Mouse (Mus musculus) spleen, postnatal 14 days (tissue): ENCODE measurements around the gene Trak2.
"Not testable (repeated sequence)": the region's sequence is repeated elsewhere in the genome, so short reads cannot be mapped to it uniquely, and the experiment has no call there.

Experiments
- DNase-seq, 2 experiments: peaks; one replicate each; pipeline ENCODE4 v3.0.0; 2021 to 2022; ENCODE audit warnings: low spot score in 2 of 2

The Trak2 gene

GRCm38 (mm10) chr1:58889826-58890546 lies 83.2 kb downstream of the Trak2 start:
- DNase-seq = no peak

- DNase-seq = no peak
Measured at GRCm38 (mm10) chr1:58885646-58886045, 87.6 kb downstream of the Trak2 start.

DNA sequence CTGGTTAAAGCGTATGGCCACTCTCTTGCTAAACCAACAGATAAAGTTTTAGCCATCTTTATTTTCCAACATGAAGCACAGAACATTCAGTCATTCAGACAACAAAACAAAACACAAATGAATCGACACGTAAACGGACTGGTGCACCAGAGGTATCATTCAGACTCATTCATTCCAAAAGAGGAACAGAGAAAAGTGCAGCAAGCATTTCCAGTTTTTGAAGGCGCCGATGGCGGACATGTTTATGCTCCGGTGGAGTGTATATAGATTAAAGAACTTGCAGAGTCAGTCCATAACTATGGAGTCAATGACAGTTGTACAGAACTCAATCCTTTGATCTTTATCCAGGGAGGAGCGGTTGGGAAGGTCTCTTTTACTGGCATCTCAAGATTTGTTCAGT lies 90.0 kb downstream of the Trak2 start:
- DNase-seq = not testable (repeated sequence)

GRCm38 (mm10) chr1:58879291-58879690 lies 93.9 kb downstream of the Trak2 start:
- DNase-seq = not testable (repeated sequence)

DNA sequence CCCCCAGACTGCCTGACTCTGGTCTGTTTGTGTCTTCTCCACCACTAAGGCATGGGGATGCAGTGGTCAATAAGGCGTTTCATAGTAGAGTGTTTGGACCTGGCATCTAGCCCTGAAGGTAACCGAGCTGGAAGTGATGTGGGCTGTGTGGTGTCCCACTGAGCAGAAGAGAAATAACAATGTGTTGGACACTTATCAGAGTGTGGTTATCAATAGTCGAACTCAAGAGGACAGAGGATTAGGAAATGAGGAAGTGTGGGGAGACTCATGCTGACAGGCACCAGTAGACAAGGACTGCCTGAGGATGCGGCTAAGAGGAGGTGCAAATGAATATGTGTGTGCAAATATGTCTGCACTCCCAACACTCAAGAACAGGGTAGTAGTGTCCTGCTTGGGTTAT lies 96.7 kb downstream of the Trak2 start:
- DNase-seq = not testable (repeated sequence)

DNA sequence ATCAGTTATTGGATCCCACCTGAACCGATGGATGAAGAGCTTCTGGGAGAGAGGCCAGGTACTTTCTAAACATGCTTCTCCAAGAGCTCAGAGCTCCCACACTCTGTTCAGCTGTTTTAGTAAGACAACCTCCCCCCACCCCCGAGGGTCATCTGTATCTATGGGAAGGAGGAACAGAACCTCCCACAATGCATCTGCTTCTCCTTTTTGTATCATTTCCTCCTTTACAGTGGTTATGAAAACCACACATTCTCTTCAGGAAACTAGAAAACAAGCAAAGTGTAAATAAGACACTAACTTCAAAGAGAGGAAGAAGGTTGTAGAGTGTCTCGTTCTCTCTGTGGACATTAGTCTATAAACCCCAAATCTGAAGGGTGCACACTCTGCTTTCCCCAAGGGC lies 112.6 kb downstream of the Trak2 start:
- DNase-seq = not testable (repeated sequence)

- not testable (repeated sequence) for DNase-seq
Measured at GRCm38 (mm10) chr1:58859738-58860365, 113.4 kb downstream of the Trak2 start.

DNA sequence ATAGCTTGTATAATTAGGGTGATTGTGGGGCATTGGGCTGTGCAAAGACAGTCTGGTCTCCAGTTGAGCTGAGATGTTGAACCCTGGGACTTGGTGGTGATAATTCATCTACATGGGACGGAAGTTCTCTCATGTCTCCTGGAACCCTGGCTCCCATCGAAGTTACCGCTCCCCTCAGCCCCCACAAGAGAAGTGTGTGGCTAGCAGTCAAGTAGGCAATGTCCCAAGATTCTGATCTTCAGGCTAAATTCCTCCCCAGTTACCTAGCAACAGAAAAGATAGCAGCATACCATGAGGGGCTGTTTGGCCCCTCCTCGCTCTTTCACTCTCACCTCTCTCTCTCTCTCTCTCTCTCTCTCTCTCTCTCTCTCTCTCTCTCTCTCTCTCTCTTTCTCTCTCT lies 114.1 kb downstream of the Trak2 start:
- DNase-seq = not testable (repeated sequence)

DNA sequence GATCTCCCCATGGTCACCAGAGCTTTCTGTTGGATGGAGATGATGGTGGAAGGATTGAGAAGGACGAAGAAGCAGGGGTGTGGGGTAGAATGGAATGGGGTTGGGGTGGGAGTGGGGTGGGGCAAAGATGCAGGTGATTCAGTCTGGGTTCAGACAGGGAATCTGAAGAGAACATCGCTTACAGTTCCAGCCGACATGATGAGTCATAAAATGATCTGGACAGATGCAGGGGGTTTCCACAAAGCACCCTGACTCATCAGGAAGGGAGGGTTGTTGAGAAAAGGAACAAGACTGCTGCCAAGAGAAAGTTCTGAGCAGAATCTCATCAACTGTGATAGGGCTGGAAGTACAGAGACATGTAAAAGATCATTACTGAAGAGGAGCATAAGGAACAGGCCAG lies 116.4 kb downstream of the Trak2 start:
- DNase-seq = not testable (repeated sequence)
